In genomic region chr5:144200616-144201015, GRCm38 (mm10) we compare ENCODE assay signal across 18 mouse cellular contexts. TPM values are rescaled to one million over a fixed set of nuclear protein-coding genes. Genes with fewer than 3 reads are reported as not detected.
DNase-seq lines count a peak whose midpoint lies in the region.
"Had no signal": no experiment of that assay in that cellular context is flagged by ENCODE, and none has a peak within 500 bp of the region (broad histone marks: within the 10 kb centered on the region; RNA-seq: fewer than 3 reads in every experiment).

No protein-coding gene starts in this region.

- peak; percentile 43 for DNase-seq in cerebellum, adult 11-12 months
- DNase-seq in cerebellum, adult 8-10 months: no peak
- peak; percentile 88 for DNase-seq in heart, adult 11 months
- DNase-seq in heart, postnatal 10 days: no peak
- peak; percentile 33 for DNase-seq in right cerebral cortex, postnatal 4 days
- no peak for DNase-seq in right cerebral cortex, adult 18-20 months
- no peak for DNase-seq in layer of hippocampus, adult 11-12 months (ENCODE audit: low spot score)
- DNase-seq in gastrocnemius, postnatal 10 days: no peak
- DNase-seq: adrenal gland, postnatal 10 days; adrenal gland, postnatal 36 days; B cell, adult 2 months; gastrocnemius, postnatal 14 days; heart, adult 18-20 months; heart, postnatal 14 days; heart, postnatal 4 days; kidney, adult 2 months had no signal

- intact Hi-C loops in heart, postnatal 10 days (cut with DNase I): no loop called here

RNA-seq across cellular contexts. Expression of gene Bhlha15, which starts 10.5 kb away (rescaled TPM):
- not detected for total RNA-seq in heart, postnatal 10 days (2021)
- total RNA-seq in gastrocnemius, postnatal 10 days (2021): under 1 TPM in 1 of 2 experiments, not detected in 1; 0.32 TPM
- total RNA-seq: gastrocnemius, adult 18-20 months; gastrocnemius, postnatal 14 days; gastrocnemius, postnatal 4 days; heart, postnatal 14 days had no signal

RNA-seq across cellular contexts. Expression of gene Tecpr1, which starts 22.8 kb away (rescaled TPM):
- total RNA-seq in heart, postnatal 10 days (2021): 10 to 100 TPM; 31.2 to 32.4 TPM
- total RNA-seq in gastrocnemius, postnatal 10 days (2021): 10 to 100 TPM; 17.8 to 21.3 TPM

RNA-seq across cellular contexts. Expression of gene Bri3, which starts 43.6 kb away (rescaled TPM):
- 100 to 1,000 TPM; 165 to 171 TPM for total RNA-seq in heart, postnatal 10 days (2021)
- total RNA-seq in gastrocnemius, postnatal 10 days (2021): 10 to 100 TPM; 44.2 to 48.4 TPM

Comparison
In these comparisons a context has a peak if more than half of its experiments do, and no peak if none do; other contexts are left out.
1. DNase-seq: peak in cerebellum, adult 11-12 months (single experiment), heart, adult 11 months (single experiment) and right cerebral cortex, postnatal 4 days (single experiment); none in cerebellum, adult 8-10 months (single experiment), heart, postnatal 10 days (0 of 2), right cerebral cortex, adult 18-20 months (single experiment), layer of hippocampus, adult 11-12 months (single experiment) and gastrocnemius, postnatal 10 days (single experiment).